Mouse (Mus musculus): ENCODE measurements around the gene Wdr59. TPM values are rescaled to one million over a fixed set of nuclear protein-coding genes. Genes with fewer than 3 reads are reported as not detected.

Gene Wdr59
- total RNA-seq, 4 experiments from 2014 or later = 22.7 to 24.5 (median 23.7) TPM

GRCm38 (mm10) chr8:111493176-111493575, 28.7 kb downstream of the Wdr59 start:
- DNase-seq (ENCODE audit: low spot score in 2 of 2) = no peak

- no peak for DNase-seq (ENCODE audit: low spot score in 2 of 2)
Measured at GRCm38 (mm10) chr8:111492508-111492907, 29.4 kb downstream of the Wdr59 start.

GRCm38 (mm10) chr8:111491191-111491590, 30.7 kb downstream of the Wdr59 start:
- DNase-seq (ENCODE audit: low spot score in 2 of 2) = no peak

GRCm38 (mm10) chr8:111490034-111490591, 31.8 kb downstream of the Wdr59 start:
- DNase-seq (ENCODE audit: low spot score in 2 of 2) = no peak

- no peak for DNase-seq (ENCODE audit: low spot score in 2 of 2)
Measured at GRCm38 (mm10) chr8:111480691-111481090, 41.2 kb downstream of the Wdr59 start.

GRCm38 (mm10) chr8:111477761-111478465, 44.0 kb downstream of the Wdr59 start:
- DNase-seq (ENCODE audit: low spot score in 2 of 2) = no peak

GRCm38 (mm10) chr8:111471526-111472081, 50.3 kb downstream of the Wdr59 start:
- no peak for DNase-seq (ENCODE audit: low spot score in 2 of 2)

- DNase-seq (ENCODE audit: low spot score in 2 of 2) = no peak
Measured at GRCm38 (mm10) chr8:111469013-111469412, 52.9 kb downstream of the Wdr59 start.

GRCm38 (mm10) chr8:111465341-111465740, 56.6 kb downstream of the Wdr59 start:
- DNase-seq (ENCODE audit: low spot score in 2 of 2) = no peak

- no peak for DNase-seq (ENCODE audit: low spot score in 2 of 2)
Measured at GRCm38 (mm10) chr8:111464526-111464925, 57.4 kb downstream of the Wdr59 start.

GRCm38 (mm10) chr8:111449671-111450070, 72.2 kb downstream of the Wdr59 start:
- DNase-seq (ENCODE audit: low spot score in 2 of 2) = no peak

- DNase-seq (ENCODE audit: low spot score in 2 of 2) = no peak
Measured at GRCm38 (mm10) chr8:111445960-111446660, 75.8 kb downstream of the Wdr59 start.

GRCm38 (mm10) chr8:111445558-111445957, 76.3 kb downstream of the Wdr59 start:
- no peak for DNase-seq (ENCODE audit: low spot score in 2 of 2)

- no peak for DNase-seq (ENCODE audit: low spot score in 2 of 2)
Measured at GRCm38 (mm10) chr8:111444245-111444644, 77.6 kb downstream of the Wdr59 start.

- peak; percentile 56 to 87 for DNase-seq (ENCODE audit: low spot score in 2 of 2)
Measured at GRCm38 (mm10) chr8:111439189-111439588, 82.7 kb downstream of the Wdr59 start.

- DNase-seq (ENCODE audit: low spot score in 2 of 2) = no peak
Measured at GRCm38 (mm10) chr8:111435071-111435828, 86.6 kb downstream of the Wdr59 start.

- peak in 1 of 2 experiments; percentile 10 for DNase-seq (ENCODE audit: low spot score in 2 of 2)
Measured at GRCm38 (mm10) chr8:111424646-111425045, 97.2 kb downstream of the Wdr59 start.

GRCm38 (mm10) chr8:111424181-111424580, 97.7 kb downstream of the Wdr59 start:
- DNase-seq (ENCODE audit: low spot score in 2 of 2) = no peak

GRCm38 (mm10) chr8:111422614-111423013, 99.3 kb downstream of the Wdr59 start:
- no peak for DNase-seq (ENCODE audit: low spot score in 2 of 2)

GRCm38 (mm10) chr8:111419171-111419570, 102.7 kb downstream of the Wdr59 start:
- DNase-seq (ENCODE audit: low spot score in 2 of 2) = no peak

GRCm38 (mm10) chr8:111418601-111419000, 103.3 kb downstream of the Wdr59 start:
- DNase-seq (ENCODE audit: low spot score in 2 of 2) = no peak
